Mouse (Mus musculus): ENCODE measurements at regions not wholly inside any gene's neighbourhood (a gene's known extent, or its start where the extent isn't known, plus 50 kb on each side); places are given as distances from the start of the nearest gene placed in this dataset.

GRCm38 (mm10) chr16:30652692-30653091 is 53.2 kb downstream of the Fam43a start:
- DNase-seq (ENCODE audit: low read depth, low spot score): no peak

DNA sequence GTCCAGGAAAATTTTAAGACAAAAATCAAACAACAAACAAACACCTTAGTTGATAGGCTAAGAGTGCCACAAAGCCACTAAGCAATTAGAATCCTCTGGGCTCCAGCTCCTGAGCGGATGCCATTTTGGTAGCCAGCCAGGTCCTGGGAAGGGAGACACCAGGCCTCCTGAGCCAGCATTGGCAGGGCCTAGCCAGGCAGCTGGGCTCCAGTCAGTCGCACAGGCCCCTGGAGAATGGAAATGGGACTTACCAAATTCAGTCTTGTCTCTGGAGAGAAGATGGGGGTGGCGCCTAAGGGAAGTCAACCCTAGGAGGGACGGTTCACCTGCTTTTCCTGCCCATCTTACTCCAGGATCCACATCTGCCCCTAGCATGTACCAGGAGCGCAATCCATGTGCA is 54.3 kb downstream of the Fam43a start:
- DNase-seq (ENCODE audit: low read depth, low spot score): no peak

GRCm38 (mm10) chr16:30654226-30654625 is 54.7 kb downstream of the Fam43a start:
- no peak for DNase-seq (ENCODE audit: low read depth, low spot score)

- no peak for DNase-seq (ENCODE audit: low read depth, low spot score)
These were observed 56.3 kb downstream of the Fam43a start for GRCm38 (mm10) chr16:30655798-30656221.

GRCm38 (mm10) chr16:30656881-30657280 is 57.4 kb downstream of the Fam43a start:
- DNase-seq (ENCODE audit: low read depth, low spot score): no peak

DNA sequence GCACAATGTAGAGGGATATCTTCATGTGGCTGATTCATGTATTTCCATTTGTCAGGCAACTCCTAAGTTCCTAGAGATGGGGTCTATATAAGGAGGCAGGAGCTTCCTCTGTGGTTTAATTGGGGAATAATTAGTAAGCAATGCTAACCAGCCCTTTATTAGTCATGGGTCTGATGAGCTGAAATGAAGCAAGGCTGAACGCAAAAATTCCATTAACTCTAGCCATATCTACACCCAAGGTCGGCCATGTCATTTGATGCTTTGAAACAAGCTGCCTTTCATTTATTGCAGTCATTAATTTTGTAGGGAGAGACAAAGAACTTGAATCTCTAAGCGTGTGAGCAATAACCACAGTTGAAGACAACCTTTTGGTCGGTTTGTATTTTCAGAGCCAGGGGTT is 59.4 kb downstream of the Fam43a start:
- no peak for DNase-seq (ENCODE audit: low read depth, low spot score)

DNA sequence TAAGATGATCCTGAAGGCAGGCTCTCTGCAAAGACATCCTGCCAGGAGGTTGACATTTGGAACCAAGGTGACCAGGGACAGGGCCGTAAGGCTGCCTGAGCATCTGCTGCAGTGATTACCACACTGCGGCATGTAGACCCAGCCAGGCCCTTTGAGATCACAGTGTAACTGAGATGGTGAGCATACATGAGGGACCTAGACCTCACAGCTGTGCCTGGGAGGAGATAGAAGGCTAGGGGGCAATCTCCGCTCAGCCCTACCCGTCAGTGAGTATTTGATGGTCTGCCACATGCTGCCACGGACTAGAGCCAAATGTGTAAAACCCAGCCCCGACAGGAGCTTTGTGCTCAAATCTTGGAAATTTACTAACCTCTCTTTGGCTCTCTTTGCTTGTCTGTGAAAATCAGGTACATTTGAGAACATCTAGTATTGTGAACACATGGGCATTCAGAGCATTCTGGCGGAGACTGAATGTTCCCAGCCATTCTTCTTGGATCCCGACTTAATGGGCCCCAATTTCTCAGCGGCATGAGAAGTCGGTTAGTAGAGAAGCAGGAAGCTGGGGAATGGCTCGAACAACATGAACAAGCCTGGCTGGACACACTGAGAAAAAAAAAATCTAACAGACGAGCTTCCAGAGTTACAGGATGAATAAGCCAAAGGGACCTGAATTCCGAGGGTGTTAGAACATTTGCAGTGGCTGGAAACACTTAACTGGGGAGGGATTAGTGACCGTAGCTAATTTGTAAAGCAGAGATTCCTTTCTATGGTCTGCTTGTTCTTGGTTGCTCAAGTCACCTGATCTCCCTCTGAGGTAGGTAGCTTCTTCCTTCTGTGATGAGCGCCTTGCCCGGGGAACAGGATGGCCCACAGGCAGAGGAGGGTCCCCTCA is 61.8 kb downstream of the Fam43a start:
- DNase-seq (ENCODE audit: low read depth, low spot score): no peak

DNA sequence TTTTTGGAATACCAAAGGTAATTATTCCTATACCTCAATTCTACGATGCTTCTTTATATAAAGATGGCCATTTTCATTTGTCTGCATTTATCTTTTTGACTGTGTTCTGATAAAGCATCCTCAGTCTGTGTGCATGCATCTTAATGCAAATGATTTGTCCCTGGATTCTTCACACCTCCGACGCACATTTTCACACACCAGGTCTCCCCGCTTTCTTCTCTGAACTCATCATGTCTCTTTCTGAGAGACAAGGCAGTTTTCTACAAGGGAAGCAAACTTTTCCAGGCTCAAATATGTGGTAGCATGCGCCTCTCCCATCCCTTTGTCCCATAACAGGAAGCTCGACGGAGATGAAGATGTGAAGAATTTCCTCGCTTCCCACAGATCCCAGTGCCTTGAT is 63.5 kb downstream of the Fam43a start:
- DNase-seq (ENCODE audit: low read depth, low spot score): no peak

DNA sequence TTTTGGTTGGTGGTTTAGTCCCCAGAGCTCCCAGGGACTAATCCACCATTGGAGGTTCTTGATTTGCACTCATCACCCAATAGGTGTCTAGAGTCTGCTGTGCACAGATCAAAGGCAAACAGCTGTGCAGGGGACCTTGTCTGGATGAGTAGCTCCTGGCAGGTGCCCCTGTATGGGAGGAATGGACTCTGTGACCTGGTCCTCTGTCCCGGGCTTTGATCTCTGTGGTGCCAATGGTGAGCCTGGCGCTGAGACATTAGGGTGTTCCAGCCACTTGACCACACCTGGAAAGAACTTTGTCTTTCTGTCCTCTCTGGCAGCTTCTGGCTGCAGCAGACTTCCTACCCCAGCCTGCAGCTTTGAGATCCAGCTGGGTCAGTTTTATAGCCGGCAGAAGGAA is 64.4 kb downstream of the Fam43a start:
- DNase-seq (ENCODE audit: low read depth, low spot score): no peak

- no peak for DNase-seq (ENCODE audit: low read depth, low spot score)
These were observed 64.9 kb downstream of the Fam43a start for GRCm38 (mm10) chr16:30664433-30664832.

- no peak for DNase-seq (ENCODE audit: low read depth, low spot score)
These were observed 66.4 kb downstream of the Fam43a start for GRCm38 (mm10) chr16:30665881-30666280.

DNA sequence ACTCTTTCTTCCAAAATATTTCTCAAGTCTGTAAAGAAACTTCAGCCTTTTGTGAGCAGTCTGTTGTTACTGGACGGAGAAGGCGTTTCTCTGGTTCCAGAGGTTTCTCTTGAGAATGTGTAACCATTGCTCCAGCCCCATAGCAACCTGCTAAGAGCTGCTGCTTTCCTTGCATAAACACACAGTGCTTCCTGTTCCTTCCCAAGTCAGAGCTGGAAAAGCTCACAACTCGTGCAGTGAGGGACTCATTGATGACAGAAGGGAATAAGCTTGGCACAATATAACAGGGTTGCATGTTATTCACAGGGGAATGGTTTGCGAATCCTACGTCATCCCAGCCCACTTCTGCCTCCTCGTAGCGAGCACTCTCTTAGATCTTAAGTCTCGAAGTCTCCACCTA is 70.4 kb downstream of the Fam43a start:
- DNase-seq (ENCODE audit: low read depth, low spot score): no peak

DNA sequence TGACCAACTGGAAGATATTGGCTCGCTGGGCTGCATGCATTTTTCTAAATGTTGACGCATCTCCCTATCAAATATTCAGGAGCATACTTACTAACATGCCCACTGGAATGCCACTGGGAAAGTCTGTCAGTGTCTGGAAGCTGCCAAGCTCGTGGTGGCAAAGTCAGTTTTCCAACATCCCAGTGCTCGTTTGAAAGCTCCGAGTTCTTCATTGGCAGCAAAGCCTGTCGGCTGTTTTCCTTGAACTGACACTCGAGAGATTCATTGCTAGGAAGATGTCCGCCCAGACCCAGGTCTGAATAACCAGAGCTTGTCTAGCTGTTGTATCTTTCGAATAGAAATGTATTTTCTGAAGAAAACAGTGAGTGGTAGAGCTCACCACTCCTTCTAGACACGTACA is 72.1 kb downstream of the Fam43a start:
- no peak for DNase-seq (ENCODE audit: low read depth, low spot score)

- no peak for DNase-seq (ENCODE audit: low read depth, low spot score)
These were observed 73.4 kb downstream of the Fam43a start for GRCm38 (mm10) chr16:30672776-30673550.

DNA sequence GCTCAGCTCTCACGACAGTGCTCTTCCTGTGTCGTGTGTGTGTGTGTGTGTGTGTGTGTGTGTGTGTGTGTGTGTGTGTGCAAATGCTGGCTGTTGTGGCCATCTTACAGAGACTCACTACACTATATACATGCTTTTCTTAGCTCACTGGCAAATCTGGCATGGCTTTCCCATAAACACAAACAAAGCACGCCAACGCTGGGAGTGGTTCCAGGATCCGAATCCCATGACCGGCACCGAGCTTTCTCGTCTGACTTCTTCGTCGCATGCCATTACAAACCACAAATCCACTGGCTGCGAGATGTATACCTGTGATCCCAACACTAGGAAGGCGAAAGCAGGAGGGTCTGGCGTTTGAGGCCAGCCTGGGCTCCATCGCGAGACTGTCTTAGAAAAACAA is 74.1 kb downstream of the Fam43a start:
- no peak for DNase-seq (ENCODE audit: low read depth, low spot score)

DNA sequence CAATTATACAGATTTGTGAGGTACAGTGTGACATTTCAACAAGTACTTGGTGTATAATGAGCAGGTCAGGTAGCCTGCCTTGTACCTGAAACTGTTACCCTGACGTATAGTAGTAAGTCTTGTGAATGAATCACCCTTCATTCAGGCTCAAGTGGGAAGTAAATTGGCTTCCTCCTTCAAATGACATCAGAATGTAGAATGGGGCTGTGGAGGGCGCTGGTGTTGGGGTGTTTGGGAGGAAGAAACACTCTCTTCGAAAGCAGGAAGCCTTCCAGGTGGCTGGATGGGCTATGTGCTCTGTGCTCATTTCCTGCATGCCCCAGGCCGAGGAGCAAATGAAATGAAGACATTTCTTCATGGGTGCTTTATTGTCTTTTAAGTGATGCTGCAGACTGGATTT is 76.3 kb downstream of the Fam43a start:
- DNase-seq (ENCODE audit: low read depth, low spot score): no peak

DNA sequence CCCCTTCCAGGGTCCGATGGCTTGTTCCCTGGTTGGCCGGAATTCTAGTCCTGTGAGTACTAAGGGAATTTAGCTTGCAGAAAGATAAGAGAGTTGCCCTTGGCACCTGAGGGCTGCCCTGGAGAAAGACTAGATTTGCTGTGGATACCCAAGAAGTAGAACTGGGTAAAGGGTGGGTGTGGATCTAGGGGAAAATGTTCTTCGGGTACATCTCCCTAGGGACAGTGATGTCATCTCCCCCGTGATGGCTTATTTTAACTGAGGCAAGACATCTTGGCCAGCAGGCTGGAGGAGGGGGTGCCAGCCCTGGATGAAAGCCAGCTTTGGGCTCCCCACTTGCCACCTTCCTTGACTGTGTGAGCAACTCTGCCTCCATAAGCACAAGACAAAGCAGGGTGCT is 77.5 kb downstream of the Fam43a start:
- no peak for DNase-seq (ENCODE audit: low read depth, low spot score)

GRCm38 (mm10) chr16:30677896-30678707 is 78.6 kb downstream of the Fam43a start:
- no peak for DNase-seq (ENCODE audit: low read depth, low spot score)

GRCm38 (mm10) chr16:30678708-30679492 is 79.4 kb downstream of the Fam43a start:
- no peak for DNase-seq (ENCODE audit: low read depth, low spot score)

- DNase-seq (ENCODE audit: low read depth, low spot score): no peak
These were observed 79.9 kb downstream of the Fam43a start for GRCm38 (mm10) chr16:30679493-30679811.

GRCm38 (mm10) chr16:30681421-30681820 is 81.9 kb downstream of the Fam43a start:
- DNase-seq (ENCODE audit: low read depth, low spot score): no peak
